Mouse (Mus musculus): ENCODE results near the gene C530008M17Rik.

- no peak for TF ChIP-seq CTCF (IDR thresholded peaks at IDR 0.05; ENCODE audit: insufficient read depth, low read depth, low read length)
- no peak for TF ChIP-seq POLR2A (IDR thresholded peaks at IDR 0.05; ENCODE audit: insufficient read depth, low read depth, low read length)
Observed at GRCm38 (mm10) chr5:76763731-76764130, 107.4 kb downstream of the C530008M17Rik start.

All from olfactory bulb, adult 2 months (tissue).